Mouse (Mus musculus): Measurements from ENCODE around the gene BC016579. TPM values are rescaled to one million over a fixed set of nuclear protein-coding genes. Genes with fewer than 3 reads are reported as not detected.

Gene BC016579
- 0.09 TPM in 1 of 2 replicates, not detected in the other for polyA plus RNA-seq (2012; rRNA removed; ENCODE audit: low replicate concordance)

DNA sequence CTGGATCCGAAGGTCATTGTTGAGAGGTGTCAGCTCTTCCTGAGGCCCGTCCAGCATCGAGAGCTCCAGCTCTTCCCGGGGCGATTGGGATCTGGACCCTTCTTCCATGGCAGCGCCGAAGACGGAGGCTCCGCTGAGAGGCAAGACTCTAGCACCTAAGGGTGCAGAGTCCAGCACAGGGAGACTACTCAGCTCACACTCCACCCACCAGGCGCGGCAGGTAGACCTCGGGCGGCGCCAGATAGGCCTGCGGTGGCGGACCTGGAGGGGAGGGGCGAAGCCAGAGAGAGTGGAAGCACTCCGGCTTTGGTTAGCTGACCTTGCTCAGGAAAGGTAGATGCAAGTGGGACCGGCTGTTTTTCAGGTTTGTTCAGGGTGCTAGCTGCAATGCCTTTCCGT, at the start of gene BC016579:
BC016579 (minus strand) TSS at position 135 of the 399 bp plus-strand sequence.

DNA sequence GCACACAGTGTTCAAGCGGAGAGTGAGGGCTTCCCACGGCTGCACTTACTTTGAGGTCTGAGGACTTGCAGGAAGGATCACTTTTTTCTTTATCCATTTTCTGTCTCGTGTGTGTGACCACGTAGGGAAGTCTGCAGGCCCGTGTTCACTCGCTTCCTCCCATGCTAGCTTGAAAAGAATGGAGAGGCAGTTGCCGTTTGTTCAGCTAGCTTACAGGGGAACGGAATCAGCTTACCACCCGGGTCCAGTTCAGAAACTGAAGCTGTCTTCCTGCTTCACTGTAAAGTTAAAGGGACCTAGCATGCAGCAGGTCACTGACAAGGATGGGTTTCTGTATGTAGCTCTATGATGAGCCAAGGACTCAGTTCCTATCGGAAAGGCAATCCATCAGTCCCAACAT, 39.7 kb upstream of the BC016579 start, which contains the start of gene Tmprss7:
Tmprss7 (minus strand) TSS at position 101 of the 400 bp plus-strand sequence.

DNA sequence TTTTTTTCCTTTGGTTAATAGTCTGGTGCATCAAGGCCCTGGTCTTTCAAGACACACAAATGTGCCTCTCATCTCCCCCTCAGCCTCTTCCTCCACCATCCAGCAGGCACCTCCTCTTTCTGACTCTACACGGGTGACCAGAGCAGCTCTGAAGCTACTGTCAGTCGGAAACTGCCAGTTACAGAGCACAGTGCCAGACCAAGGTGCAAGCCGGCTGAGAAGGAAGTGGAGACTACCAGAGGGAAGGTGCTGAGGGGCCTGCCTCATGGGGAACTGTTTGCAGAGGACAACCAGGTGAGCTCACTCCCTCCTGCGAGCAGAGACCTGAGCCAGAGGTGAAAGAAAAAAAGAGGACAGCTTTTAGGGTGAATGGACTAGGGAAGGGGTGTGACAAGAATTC, 43.6 kb downstream of the BC016579 start, which contains the start of gene Gcsam:
Gcsam (plus strand) TSS at position 114 of the 400 bp plus-strand sequence.

Other genes with a start within 250 kb of the BC016579 start
- 145 and 207 TPM in 2 replicates for gene Cd200, start 245.0 kb downstream of the BC016579 start, polyA plus RNA-seq (2012; rRNA removed; ENCODE audit: low replicate concordance)
- gene Gm609, start 161.1 kb downstream of the BC016579 start, polyA plus RNA-seq (2012; rRNA removed; ENCODE audit: low replicate concordance): 0.17 and 3.0 TPM in 2 replicates
- 1.0 TPM in 1 of 2 replicates, not detected in the other for gene Gm17783, start 122.0 kb downstream of the BC016579 start, polyA plus RNA-seq (2012; rRNA removed; ENCODE audit: low replicate concordance)
- gene Slc9c1, start 118.8 kb downstream of the BC016579 start, polyA plus RNA-seq (2012; rRNA removed; ENCODE audit: low replicate concordance): not detected in 2 replicates
- 0.17 and 0.49 TPM in 2 replicates for gene Gcsam, start 43.7 kb downstream of the BC016579 start, polyA plus RNA-seq (2012; rRNA removed; ENCODE audit: low replicate concordance)
- gene Tmprss7, start 39.6 kb upstream of the BC016579 start, polyA plus RNA-seq (2012; rRNA removed; ENCODE audit: low replicate concordance): 0.06 and 0.63 TPM in 2 replicates
- gene Tagln3, start 70.5 kb upstream of the BC016579 start, polyA plus RNA-seq (2012; rRNA removed; ENCODE audit: low replicate concordance): 0.60 and 2.6 TPM in 2 replicates
- gene Abhd10, start 88.9 kb upstream of the BC016579 start, polyA plus RNA-seq (2012; rRNA removed; ENCODE audit: low replicate concordance): 8.8 and 11.4 TPM in 2 replicates